Mouse (Mus musculus) kidney, postnatal 36 days (tissue): ENCODE measurements at regions not wholly inside any gene's neighbourhood (a gene's known extent, or its start where the extent isn't known, plus 50 kb on each side); places are given as distances from the start of the nearest gene placed in this dataset.

Source experiments
- DNase-seq, 2 experiments: peaks; one replicate each; pipeline ENCODE4 v3.0.0; 2021 to 2022; ENCODE audit warnings: mixed read lengths in 2 of 2

DNA sequence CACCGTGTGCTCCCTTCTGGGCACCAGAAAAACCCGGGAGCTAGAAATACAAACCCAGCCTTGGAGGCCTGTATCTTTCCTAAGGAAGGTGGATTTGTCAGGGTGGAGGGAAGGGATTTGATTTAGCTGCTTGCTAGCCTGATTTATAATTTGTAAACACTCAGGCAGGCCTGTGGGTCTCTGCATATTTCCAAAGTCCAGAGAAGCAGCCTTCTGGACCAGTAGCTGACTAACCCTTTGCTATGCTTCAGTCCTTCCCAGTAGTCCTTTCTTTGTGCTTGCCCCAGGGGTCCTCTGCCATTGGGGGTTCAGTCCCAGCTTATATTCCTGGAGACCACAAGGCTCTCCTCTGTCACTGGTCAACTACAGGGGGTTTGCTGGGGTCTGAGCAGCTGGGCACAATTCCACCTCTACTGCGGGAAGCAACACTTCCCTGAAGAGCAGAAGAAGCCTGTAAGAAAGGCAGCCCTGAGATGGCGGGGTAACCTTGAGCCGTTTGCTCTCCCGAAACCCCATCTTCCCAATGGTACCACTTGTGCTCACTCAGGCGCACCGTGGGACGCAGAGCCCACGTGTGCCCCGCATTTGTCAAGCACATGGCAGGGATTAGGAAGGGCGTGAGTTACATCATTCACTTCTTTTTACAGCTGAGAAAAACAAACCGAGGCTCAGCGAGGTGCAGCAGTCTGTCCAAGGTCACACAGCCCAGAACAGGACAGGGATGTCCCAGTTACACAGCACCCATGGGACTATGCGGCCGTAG is 85.7 kb downstream of the 1700001O22Rik start:
- peak; percentile 43 to 64 for DNase-seq

DNA sequence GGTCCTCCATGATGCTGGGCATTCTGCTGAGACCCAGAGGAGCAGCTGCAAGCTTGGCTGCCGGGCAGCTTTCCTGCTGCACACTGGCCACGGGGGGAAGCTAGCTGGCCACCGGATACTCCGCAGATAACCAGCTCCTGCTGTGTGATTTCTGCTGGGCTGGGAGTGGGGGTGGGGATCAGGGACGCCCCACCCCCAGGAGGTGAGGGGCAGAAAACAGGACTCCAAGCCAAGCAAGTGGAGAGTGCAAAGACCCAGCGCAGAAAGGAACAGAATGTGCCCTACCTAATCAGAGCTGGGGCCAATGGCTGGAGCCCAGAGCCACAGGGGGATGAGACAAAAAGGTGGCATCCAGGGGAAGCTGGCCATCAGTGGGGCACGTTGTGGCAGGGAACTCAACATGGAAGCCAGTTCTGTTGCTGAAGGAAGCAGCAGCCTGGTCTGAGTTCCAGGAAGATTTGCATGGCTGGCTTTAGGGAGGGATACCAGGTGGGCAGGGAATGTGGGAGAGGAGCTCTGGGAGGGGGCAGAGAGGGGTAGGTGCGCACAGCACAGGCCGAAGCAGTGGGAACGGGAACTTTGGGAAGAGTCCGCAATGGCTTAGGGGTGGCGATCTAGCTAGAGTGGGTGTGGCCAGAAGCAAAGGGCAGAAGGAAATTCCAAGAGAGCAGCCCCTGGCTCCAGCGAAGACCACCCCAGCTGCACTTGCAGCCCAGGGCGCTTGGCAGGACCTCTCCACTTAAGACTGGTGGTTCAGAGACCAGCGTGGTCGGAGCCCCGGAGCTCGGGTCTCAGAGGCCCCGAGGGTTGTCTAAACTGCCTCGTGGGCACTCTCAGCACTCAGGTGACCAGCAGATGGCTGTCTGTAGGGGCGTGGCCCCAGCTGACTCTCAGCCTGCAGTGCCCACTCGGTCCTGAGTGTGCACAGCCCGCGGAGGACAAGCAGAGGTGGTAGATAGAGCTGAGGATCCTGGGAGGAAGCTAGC is 86.6 kb downstream of the 1700001O22Rik start:
- DNase-seq = peak; percentile 84

DNA sequence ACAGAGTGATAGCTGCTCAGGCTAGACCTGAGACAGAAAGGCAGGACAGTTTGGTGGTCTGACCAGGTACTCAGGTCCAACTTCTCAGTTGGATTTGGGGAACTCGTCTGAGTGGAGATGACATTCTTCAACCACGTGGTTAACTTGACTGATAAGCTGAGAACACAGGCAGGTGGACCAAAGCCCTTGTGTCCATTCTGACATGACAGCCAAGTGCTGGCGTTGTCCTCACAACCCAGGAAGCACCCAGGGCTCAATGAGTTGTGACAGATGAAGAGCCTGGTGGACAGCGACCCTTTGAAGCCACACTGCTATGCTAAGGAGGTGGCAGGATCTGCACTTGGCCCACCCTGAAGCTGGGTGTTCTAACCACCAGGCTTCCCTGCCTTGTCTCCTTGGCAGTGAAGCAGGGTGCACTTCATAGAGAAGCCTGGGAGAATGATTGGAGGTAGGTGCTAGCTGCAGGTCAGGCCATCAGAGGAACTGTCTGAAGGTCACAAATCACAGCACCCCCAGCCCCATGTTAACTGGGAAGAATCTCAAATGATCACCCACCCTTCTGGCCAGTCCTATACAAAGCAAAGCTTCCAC is 87.6 kb downstream of the 1700001O22Rik start:
- DNase-seq = no peak

DNA sequence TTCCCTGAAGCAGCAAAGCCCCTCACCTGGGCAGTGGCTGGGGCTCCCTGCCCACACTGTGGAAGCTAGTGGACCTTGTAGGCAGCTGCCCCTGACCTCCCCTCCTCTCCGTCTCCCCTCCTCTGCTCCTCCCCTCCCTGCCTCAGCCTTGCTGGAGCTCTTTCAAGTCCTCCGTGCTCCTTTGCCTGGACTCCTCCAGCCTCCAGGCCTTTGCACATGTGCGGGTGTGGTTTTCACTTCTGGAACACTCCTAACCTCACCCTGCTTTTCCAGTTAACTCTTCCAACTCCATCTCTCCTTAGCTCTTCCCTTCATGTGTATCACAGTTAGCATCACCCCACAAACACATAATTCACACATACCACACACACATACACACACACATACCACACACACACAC is 89.9 kb downstream of the 1700001O22Rik start:
- DNase-seq = peak; percentile 54 to 70

DNA sequence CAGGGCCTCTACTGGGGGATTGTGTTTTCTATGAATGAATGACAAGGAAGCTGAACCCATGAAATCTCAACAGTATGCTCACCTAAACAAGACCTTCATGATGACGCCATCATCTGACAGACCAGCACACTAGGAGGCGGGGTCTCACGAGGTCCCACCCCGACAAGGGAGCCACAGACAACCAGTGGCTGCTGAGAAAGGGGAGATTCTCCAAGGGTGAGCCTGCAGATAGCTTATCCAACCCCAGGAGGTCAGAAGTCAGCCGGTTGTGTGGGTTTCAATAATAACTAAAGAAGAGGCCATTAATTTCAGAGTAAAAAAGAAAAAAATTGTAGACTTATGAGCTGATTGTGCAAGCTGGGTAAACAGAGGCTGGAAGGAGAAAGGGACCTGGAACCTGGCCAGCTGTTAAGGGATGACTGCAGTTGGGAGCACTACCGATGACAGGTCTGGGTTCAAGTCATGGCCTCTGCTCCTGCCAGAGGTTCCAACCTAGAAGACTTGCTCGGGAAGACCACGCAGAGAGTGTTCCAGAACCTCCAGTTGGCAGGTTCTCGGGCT is 90.5 kb downstream of the 1700001O22Rik start:
- DNase-seq = no peak

DNA sequence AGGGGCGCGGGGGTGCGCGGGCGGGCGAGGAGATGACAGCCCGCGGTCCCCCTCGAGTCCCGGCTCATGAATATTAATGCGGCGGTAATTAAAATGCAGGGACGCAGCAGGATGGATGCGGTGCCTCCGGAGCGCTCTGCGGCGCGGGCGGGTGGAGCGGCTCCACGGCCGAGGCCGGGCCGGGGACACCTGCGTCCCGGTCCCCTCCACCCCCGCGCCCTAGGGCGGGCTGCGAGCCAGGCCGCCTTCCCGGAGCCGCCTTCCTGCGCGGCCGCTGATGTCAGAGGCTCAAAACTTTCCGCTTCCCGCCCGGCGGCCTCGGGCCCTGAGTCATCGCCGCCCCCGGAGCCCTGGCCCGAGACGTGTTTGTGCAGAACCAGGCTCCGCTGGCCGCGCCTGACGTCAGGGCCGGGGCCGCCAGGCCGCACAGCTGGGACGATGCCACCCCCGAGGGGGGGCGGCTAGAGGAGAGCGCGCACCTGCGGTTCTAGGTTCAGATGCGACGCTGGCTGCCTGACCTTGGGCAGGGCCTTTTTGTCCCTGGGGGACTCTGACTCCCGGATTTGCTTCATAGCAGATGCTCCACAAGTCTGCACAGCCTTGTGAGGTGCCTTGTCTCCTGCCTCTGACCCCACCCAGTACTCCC is 91.5 kb downstream of the 1700001O22Rik start:
- DNase-seq = peak; percentile 95 to 96

DNA sequence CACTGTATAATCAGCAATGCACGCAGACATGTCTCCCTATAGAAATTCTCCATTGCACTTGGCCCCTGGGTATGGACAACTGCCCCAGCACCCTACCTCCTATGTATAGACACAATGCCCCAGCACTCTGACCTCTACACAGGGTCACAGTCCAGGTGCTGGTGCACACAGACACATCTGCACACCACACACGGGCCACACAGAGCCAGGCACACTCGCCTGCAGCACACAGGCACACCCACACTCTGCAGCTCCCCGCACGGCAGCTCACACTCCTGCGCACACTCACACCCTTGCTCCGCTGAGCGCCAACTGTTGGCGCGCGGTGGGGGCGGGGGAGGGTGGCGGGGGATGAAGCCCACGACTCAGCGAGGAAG is 92.0 kb downstream of the 1700001O22Rik start:
- DNase-seq = peak in 1 of 2 experiments; percentile 45

DNA sequence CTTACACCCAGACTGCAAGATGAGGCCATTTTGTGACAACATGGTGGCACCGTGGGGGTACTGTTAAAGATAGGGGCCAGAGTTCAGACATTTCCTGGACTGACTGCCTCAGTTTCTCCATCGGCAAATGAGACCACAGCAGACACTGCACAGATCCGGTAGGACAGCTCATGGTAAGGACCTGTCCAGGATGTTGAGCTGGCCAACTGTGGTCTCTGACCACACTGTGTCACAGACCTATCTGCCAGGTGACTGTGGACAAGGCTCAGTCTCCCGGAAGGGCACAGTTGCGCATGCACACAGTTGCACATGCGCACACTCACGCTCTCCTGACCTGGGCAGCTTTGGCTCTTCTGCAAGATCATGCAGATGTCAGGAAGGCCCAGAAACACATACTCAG is 92.6 kb downstream of the 1700001O22Rik start:
- DNase-seq = no peak

DNA sequence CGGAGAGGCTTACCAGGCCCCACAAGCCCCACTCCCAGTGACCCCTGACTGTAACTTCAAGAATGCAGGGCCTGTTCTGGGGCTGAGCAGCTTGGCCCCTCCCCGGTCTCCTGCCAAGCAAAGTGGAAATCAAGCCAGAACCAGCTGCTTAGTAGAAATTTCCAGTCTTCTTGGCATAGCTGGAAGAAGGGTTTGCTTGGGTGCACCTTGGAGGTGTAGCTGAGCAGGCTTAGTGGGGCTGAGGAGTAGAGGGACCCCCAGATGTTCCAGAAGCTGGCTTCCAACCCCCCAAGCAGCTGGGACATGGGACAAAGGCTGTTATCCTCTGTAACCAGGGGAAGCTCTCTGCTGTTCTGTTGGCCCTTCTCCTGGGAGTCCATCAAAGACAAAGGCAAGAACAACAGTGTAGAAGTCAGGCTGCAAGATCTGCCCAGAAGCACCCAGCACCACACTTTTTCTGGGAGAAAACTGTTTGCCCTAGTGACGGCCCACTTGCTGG is 94.0 kb downstream of the 1700001O22Rik start:
- peak; percentile 73 to 84 for DNase-seq

DNA sequence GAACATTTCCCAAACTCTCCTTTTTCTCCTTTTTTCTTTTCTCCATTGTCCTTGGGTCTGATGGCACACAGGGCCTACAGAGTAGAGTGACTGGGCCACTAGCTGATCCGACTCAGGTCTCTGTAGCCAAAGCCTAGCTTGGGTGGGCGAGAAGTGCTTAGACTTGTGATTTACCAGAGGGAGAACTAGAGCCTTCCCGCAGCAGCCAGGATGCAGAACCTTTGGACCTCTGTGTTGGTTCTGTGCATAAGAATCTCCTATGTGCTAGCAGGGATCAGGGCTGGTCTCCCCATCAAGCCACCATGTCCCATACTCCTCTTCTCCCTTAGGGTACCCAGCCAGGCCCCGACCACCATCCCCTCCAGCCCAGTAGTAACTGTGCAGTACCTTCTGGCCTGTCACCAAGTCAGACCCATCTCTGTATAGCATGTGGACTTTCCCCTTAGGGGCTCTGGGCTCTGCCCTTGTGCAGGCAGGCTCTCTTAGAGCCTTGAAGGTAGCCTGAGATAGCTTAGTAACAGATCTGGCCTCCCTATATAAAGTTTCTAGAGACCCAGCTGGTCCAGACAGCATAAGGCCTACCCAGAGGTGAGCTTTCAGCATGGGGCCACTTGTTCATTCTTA is 94.6 kb downstream of the 1700001O22Rik start:
- DNase-seq = peak in 1 of 2 experiments; percentile 32

DNA sequence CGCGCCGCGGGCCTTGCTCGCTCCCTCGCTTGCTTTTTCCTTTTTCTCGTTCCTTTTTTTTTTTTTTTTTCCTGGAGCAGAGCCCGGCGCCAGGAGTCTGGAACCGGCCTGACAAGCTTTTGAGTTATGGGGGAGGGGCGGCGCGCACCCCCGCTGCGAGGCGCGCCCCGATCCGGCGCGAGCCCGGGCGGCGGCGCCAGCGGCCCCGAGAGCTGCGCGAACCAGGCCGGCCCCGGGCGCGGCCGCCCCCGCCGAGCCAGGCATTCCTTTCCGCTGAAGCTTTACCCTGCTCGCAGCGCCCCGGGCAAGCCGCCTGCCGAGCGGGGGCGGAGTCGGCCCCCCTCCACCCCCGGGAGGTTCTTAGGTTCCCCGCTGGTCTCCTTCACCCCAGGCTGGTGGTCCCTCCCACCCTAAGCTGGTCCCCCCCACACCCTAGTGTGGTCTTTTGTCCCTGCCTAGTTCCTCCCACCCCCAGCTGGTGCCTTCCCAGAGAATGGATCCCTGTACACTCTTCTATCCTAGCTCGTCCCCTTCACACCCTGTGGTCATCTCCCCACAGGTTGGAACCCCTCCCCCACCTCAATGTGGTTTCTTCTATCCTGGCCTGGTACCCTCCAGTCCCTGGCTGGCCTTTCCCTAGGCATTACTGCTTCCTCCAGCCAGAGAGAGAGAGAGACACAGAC is 95.3 kb downstream of the 1700001O22Rik start:
- DNase-seq = peak; percentile 92 to 94

DNA sequence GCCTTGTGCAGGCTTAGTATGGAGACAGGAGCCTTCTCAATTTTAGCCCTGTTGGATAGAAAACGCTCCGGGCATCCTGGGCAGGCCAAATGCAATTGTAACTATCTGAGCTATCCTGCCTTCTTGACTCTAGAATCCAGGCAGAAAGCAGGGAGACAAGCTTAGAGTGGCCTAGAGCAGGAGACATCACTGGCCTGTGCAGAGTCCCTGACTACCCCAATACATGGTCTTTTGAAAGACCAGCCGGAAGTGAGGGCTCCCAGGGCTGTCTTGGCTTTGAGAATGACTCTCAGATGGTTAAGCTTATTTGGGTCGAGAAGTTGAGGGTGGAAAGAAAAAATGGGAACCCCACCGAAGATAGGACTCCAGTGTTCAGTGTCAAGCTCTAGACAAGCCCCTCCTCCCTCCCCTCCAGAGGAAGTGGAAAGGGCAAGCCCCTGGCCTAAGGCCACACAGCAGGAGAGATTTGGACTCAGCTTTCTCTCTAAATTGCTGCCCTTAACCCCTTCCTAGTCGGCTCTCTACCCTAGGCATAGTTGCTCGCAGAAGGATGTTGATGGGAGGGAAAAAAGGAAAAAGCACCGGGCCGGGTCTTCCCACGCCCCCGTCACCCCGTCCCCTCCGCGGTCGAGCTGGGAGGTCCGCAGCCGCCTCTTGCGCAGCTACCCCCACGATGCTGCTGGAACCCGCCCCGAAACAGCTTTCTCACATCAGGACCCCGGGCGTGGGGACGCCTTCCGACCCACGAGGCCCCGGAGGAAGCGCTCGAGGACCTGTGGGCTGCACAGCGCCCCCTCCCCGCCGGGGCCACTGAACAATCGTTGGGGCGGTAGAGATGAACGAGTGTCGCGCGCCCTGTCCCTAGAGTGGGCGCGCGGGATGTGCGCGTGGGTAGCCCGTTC is 96.1 kb downstream of the 1700001O22Rik start:
- DNase-seq = peak; percentile 82 to 91

DNA sequence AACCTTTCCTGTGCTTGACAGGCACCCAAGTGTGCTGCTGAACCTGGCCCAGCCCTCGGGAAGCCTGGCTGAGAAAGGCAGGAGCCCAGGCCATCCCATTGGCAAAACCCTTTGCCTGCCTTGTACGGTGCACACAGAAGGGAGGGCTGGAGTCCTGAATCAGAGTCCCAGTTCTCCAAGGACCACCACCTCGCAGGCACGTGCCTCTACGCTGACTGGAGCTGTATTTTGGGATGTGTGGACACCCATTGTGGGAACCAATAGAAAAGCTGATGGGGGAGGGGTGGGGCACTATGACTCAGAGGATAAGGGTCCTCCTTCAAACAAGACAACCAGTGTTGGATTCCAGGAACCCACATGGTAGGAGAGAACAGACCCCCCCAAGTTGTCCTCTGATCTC is 97.4 kb downstream of the 1700001O22Rik start:
- DNase-seq = no peak

DNA sequence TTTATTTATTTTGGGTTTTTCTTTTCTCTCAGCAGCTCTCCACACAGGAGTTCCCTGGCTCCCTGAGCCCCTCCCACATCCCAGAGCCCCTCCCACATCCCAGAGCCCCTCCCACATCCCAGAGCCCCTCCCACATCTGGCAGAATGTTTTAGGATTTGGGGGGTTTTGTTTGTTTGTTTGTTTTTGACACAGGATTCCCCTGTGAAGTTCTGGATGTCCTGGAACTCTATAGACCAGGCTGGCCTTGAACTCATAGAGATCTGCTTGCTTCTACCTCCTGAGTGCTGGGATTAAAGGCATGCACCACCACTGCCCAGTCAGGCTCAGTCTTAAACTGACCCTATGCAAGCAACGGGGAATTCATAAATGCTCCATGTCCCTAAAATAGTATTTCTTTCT is 100.2 kb downstream of the 1700001O22Rik start:
- DNase-seq = no peak

DNA sequence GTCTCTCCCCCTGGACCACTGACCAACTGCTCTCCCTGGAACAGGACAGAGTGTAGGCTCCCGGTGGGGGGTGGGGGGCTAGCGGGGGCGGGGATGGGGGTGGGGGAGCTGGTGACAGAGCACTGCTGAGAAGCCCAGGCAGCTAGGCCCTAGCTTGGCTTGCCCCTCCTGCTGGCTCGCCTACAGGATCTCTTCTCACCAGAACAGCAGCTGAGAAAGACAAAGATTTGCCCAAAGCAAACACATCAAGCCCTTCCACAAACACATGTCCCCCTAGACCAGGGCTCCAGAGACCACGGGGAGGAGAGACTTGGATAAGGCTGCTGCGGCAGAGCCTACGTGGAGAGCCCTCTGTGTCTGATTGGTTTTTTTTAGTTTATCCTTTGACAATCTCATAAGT is 100.8 kb downstream of the 1700001O22Rik start:
- no peak for DNase-seq

DNA sequence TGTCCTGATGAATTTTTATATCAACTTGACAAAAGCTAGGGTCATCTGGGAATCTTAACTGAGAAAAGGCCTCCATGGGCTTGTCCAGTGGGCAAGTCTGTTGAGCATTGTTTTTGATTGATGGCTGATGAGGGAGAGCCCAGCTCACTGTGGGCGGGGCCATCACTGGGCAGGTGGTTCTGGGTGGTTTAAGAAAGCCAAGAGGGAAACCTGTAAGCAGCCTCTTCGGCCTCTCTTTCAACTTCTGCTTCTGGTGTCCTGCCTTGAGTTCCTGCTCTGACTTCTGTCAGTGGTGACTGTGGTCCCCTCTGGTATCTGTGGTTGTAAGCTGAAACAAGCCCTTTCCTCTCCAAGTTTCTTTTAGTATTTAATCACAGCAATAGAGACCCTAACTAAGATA is 102.6 kb downstream of the 1700001O22Rik start:
- no peak for DNase-seq

DNA sequence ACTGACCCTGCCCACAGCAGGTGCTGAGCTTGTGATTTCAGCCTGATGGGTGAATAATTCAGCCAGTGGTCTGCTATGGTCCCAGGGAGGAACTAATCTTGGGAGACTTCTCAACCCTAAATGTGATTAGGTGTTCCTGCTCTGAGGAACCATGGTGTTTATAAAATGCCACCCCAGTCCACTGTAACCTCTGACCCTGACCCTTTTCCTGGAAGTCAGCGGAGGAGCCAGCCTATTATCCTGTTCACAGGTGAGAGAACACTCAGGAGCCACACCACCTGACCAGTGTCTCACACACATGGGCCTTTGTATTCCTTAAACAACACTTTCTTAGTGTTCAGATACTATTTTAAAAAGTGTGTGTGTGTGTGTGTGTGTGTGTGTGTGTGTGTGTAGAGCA is 103.0 kb downstream of the 1700001O22Rik start:
- DNase-seq = no peak

DNA sequence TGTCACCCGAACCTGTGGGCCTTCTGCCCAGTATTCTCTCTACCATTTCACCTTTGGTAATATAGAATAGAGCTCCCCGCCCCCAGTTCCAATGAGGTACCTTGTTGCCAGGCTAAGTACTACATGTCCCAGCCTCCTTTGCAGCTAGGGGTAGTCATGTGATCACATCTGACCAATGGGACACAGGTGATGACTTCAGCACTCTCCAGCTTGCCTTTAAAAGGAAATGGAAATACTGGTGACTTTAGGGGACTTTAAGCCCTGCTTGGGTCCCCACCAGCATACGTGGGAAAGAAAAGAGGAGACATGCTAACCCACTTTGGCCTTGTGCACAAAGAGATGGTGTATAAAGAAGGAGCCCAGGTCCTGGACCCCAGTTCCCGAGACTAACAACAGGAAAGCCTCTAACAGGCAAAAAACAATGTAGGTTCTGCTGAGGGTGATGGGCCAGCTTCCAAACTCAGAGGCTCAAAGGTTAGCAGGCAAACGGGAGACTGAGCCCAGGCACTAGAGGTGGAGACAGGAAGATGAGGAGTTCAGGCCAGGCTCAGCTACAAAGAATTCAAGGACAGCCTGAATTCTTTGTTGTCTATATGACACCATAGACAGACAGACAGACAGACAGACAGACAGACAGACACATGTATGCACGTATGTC is 103.5 kb downstream of the 1700001O22Rik start:
- DNase-seq = peak; percentile 90 to 93

DNA sequence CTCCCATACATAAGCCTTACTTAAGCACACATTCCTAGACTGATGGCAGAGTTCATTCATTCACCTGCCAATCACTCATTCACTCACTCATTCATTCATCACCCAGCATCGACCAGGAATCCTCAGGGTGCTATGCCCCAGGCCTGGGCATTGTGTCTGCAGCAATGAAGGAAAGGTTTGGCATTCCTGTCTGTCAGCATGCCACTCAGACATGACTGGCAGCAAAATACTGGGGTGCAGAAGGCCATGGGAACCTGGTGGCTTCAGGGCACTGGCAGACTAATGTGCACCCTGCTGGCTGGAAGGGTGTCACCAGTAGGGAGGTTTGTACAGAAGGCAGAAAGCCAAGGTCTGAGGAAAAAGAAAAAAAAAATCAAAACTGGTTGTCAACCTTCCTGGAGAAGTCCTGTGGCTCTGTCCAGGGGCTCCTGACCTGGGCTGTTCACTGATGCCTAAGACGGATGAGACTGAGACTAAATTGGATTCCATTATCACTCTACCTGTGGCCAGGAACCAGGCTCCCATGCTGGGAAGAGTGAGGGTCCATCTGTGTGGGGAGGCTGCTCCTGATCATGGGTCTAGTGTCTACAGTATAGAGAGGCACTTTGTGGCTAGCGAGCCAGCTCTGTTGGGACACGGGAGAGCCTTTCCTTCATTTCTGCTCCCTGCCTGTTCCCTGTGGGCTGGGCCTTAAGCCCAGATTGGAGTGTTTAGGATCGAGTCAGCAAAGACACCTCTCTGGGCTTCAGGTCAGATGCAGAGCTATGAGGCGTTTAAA is 104.1 kb downstream of the Cstad start:
- DNase-seq = no peak
